12 mouse cellular contexts compared by ENCODE assay signal in the genomic region with DNA sequence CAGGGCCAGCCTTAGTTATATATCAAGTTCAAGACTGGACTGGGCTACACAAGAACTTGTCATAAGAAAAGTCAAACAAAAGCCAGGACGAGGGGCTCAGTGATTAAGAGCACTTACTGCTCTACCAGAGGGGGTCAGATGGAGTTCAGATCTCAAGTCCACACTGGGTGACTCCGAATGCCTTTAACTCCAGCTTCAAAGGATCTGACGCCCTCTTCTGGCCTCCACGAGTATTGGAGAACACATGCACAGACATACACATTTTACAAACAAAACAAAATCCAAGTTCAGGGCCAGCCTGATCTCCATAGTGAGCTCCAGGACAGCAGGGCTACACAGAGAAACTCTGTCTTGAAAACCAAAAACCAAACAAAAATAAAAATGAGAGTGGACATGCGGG. TPM values are rescaled to one million over a fixed set of nuclear protein-coding genes. Genes with fewer than 3 reads are reported as not detected.
A peak's percentile ranks its signal among the peaks of the same experiment; 100 is the strongest.
DNase-seq lines count a peak whose midpoint lies in the region; ATAC-seq and TF ChIP-seq lines count a peak whose summit lies in the region.
"Had no signal": no experiment of that assay in that cellular context is flagged by ENCODE, and none has a peak within 500 bp of the region (broad histone marks: within the 10 kb centered on the region; RNA-seq: fewer than 3 reads in every experiment).

No protein-coding gene starts in this region.

- WGBS in forebrain, postnatal 0 days = 64% methylated on average over 5 of the region's 5 CpGs
- WGBS in forebrain, embryonic 11.5 days = 70% methylated on average over 5 of the region's 5 CpGs
- 56% methylated on average over 5 of the region's 5 CpGs for WGBS in neural tube, embryonic 11.5 days
- WGBS in intestine, embryonic 14.5 days = 32% methylated on average over 5 of the region's 5 CpGs
- WGBS in forebrain, embryonic 12.5 days = 66% methylated on average over 5 of the region's 5 CpGs

- H3K4me2 ChIP-seq in forebrain, postnatal 0 days (ENCODE audit: low read depth) = no peak overlapping the region
- no peak overlapping the region for H3K4me2 ChIP-seq in forebrain, embryonic 11.5 days (ENCODE audit: low read depth, low read length, severe bottlenecking)
- no peak overlapping the region for H3K4me2 ChIP-seq in neural tube, embryonic 11.5 days (ENCODE audit: low read depth)
- H3K4me2 ChIP-seq in intestine, embryonic 14.5 days (ENCODE audit: low read length) = no peak overlapping the region
- no peak overlapping the region for H3K4me2 ChIP-seq in forebrain, embryonic 12.5 days
- H3K4me2 ChIP-seq: forebrain, embryonic 13.5 days had no signal

- ATAC-seq in forebrain, postnatal 0 days = no peak
- ATAC-seq in forebrain, embryonic 11.5 days (replicated peaks; ENCODE audit: low FRiP score) = no peak
- ATAC-seq in neural tube, embryonic 11.5 days (ENCODE audit: insufficient read depth, low FRiP score, low TSS enrichment) = no peak
- 0 out of 2 replicates have a peak, but pooled peaks have one; percentile 46 for ATAC-seq in intestine, embryonic 14.5 days (replicated peaks; ENCODE audit: low FRiP score, low TSS enrichment, low read depth)
- ATAC-seq in forebrain, embryonic 12.5 days (ENCODE audit: low FRiP score) = no peak
- ATAC-seq: forebrain, embryonic 13.5 days; midbrain, embryonic 16.5 days had no signal

- no peak overlapping the region for H3K27ac ChIP-seq in forebrain, postnatal 0 days (ENCODE audit: low read depth, low read length)
- no peak overlapping the region for H3K27ac ChIP-seq in forebrain, embryonic 11.5 days (ENCODE audit: low read depth, low read length)
- no peak overlapping the region for H3K27ac ChIP-seq in neural tube, embryonic 11.5 days (ENCODE audit: low read depth, low read length)
- no peak overlapping the region for H3K27ac ChIP-seq in intestine, embryonic 14.5 days (ENCODE audit: low read depth)
- no peak overlapping the region for H3K27ac ChIP-seq in forebrain, embryonic 12.5 days
- H3K27ac ChIP-seq: forebrain, embryonic 13.5 days had no signal

- DNase-seq in forebrain, postnatal 0 days = no peak
- no peak for DNase-seq in forebrain, embryonic 11.5 days (ENCODE audit: low spot score)
- peak; percentile 30 for DNase-seq in neural tube, embryonic 11.5 days (ENCODE audit: low spot score)
- no peak for DNase-seq in neural tube, embryonic 10.5 days (ENCODE audit: extremely low spot score, low spot score)
- peak; percentile 65 for DNase-seq in intestine, embryonic 14.5 days (ENCODE audit: low spot score)
- peak; percentile 48 for DNase-seq in retina, postnatal 1 day
- no peak for DNase-seq in adrenal gland, postnatal 4 days (ENCODE audit: low spot score in 2 of 2)
- DNase-seq: heart, postnatal 10 days had no signal

- TF ChIP-seq CTCF in forebrain, postnatal 0 days (IDR thresholded peaks at IDR 0.05; ENCODE audit: low read depth) = peak; percentile 42

- no peak overlapping the region for H3K9ac ChIP-seq in forebrain, postnatal 0 days
- H3K9ac ChIP-seq in forebrain, embryonic 11.5 days (ENCODE audit: low read length) = no peak overlapping the region
- no peak overlapping the region for H3K9ac ChIP-seq in neural tube, embryonic 11.5 days (ENCODE audit: low read length)
- H3K9ac ChIP-seq in intestine, embryonic 14.5 days (ENCODE audit: low read length) = no peak overlapping the region
- H3K9ac ChIP-seq in forebrain, embryonic 12.5 days = no peak overlapping the region
- H3K9ac ChIP-seq: forebrain, embryonic 13.5 days had no signal

- H3K36me3 ChIP-seq in forebrain, postnatal 0 days (ENCODE audit: insufficient read depth) = no peaks in the 10 kb centered on the region; the same call in 1 of the 2 replicates
- H3K36me3 ChIP-seq in forebrain, embryonic 11.5 days (ENCODE audit: control insufficient read depth, insufficient read depth, low read length) = no peaks in the 10 kb centered on the region
- H3K36me3 ChIP-seq in neural tube, embryonic 11.5 days (ENCODE audit: control insufficient read depth, insufficient read depth, low read length) = peaks cover 2% of the 10 kb centered on the region; the same call in 1 of the 2 replicates
- H3K36me3 ChIP-seq in intestine, embryonic 14.5 days (ENCODE audit: control insufficient read depth, insufficient read depth, low read length) = peaks cover 13% of the 10 kb centered on the region; the same call in 1 of the 2 replicates
- H3K36me3 ChIP-seq in forebrain, embryonic 12.5 days (replicated peaks) = no peaks in the 10 kb centered on the region; the same call in 1 of the 2 replicates

- H3K4me1 ChIP-seq in forebrain, postnatal 0 days (ENCODE audit: insufficient read depth) = no peaks in the 10 kb centered on the region
- H3K4me1 ChIP-seq in forebrain, embryonic 11.5 days (replicated peaks; ENCODE audit: control insufficient read depth, insufficient read depth, low read length) = no peaks in the 10 kb centered on the region
- no peaks in the 10 kb centered on the region for H3K4me1 ChIP-seq in neural tube, embryonic 11.5 days (ENCODE audit: control insufficient read depth, insufficient read depth, low read length)
- peaks cover 34% of the 10 kb centered on the region for H3K4me1 ChIP-seq in intestine, embryonic 14.5 days (replicated peaks; ENCODE audit: control insufficient read depth, insufficient read depth, low read length)
- peaks cover 21% of the 10 kb centered on the region for H3K4me1 ChIP-seq in forebrain, embryonic 12.5 days

- no peaks in the 10 kb centered on the region for H3K27me3 ChIP-seq in forebrain, postnatal 0 days (ENCODE audit: insufficient read depth, low read length)
- no peaks in the 10 kb centered on the region for H3K27me3 ChIP-seq in forebrain, embryonic 11.5 days (ENCODE audit: control insufficient read depth, insufficient read depth, low read length)
- H3K27me3 ChIP-seq in neural tube, embryonic 11.5 days (ENCODE audit: control insufficient read depth, insufficient read depth, low read length) = no peaks in the 10 kb centered on the region
- H3K27me3 ChIP-seq in intestine, embryonic 14.5 days (replicated peaks; ENCODE audit: control insufficient read depth, insufficient read depth, low read length) = no peaks in the 10 kb centered on the region
- H3K27me3 ChIP-seq in forebrain, embryonic 12.5 days = no peaks in the 10 kb centered on the region
- H3K27me3 ChIP-seq: forebrain, embryonic 13.5 days had no signal

- H3K4me3 ChIP-seq in forebrain, postnatal 0 days (ENCODE audit: low read depth, low read length) = no peak overlapping the region
- H3K4me3 ChIP-seq in forebrain, embryonic 11.5 days (ENCODE audit: low read depth, low read length) = no peak overlapping the region
- no peak overlapping the region for H3K4me3 ChIP-seq in neural tube, embryonic 11.5 days (ENCODE audit: low read depth, low read length)
- H3K4me3 ChIP-seq in intestine, embryonic 14.5 days (ENCODE audit: low read depth, low read length) = no peak overlapping the region
- H3K4me3 ChIP-seq in forebrain, embryonic 12.5 days (replicated peaks) = no peak overlapping the region
- H3K4me3 ChIP-seq: forebrain, embryonic 13.5 days had no signal

- H3K9me3 ChIP-seq in forebrain, postnatal 0 days (ENCODE audit: low read length) = no peaks in the 10 kb centered on the region
- no peaks in the 10 kb centered on the region for H3K9me3 ChIP-seq in forebrain, embryonic 11.5 days (ENCODE audit: control insufficient read depth, low read length)
- H3K9me3 ChIP-seq in neural tube, embryonic 11.5 days (ENCODE audit: control insufficient read depth, low read length) = no peaks in the 10 kb centered on the region
- H3K9me3 ChIP-seq in intestine, embryonic 14.5 days (ENCODE audit: control insufficient read depth, low read length) = no peaks in the 10 kb centered on the region
- H3K9me3 ChIP-seq in forebrain, embryonic 12.5 days = no peaks in the 10 kb centered on the region
- H3K9me3 ChIP-seq: forebrain, embryonic 13.5 days; G1E had no signal

RNA-seq across cellular contexts. Expression of a gene that starts 13.1 kb away (rescaled TPM):
- total RNA-seq in forebrain, postnatal 0 days (2014; rRNA removed) = 98.3 and 113 TPM in 2 replicates
- 315 and 325 TPM in 2 replicates for polyA plus RNA-seq in forebrain, postnatal 0 days (2015; fragmentation: Nextera tagmentation; extraction: Ambion mirVana)
- 238 and 240 TPM in 2 replicates for polyA plus RNA-seq in forebrain, embryonic 11.5 days (2014; fragmentation: Nextera tagmentation; extraction: Ambion mirVana)
- polyA plus RNA-seq in neural tube, embryonic 11.5 days (2014; fragmentation: Nextera tagmentation; extraction: Ambion mirVana) = 263 and 269 TPM in 2 replicates
- 313 and 325 TPM in 2 replicates for polyA plus RNA-seq in intestine, embryonic 14.5 days (2014; fragmentation: Nextera tagmentation; extraction: Ambion mirVana)
- 307 and 312 TPM in 2 replicates for polyA plus RNA-seq in forebrain, embryonic 12.5 days (2016; fragmentation: Nextera tagmentation; extraction: Ambion mirVana)
- total RNA-seq in adrenal gland, postnatal 4 days (2021) = 100 to 1,000 TPM; 343 to 361 TPM

Comparison
In these comparisons a context has a peak if more than half of its experiments do, and no peak if none do; other contexts are left out.
1. DNase-seq: peak in neural tube, embryonic 11.5 days (single experiment), intestine, embryonic 14.5 days (single experiment) and retina, postnatal 1 day (single experiment); none in forebrain, postnatal 0 days (single experiment), forebrain, embryonic 11.5 days (single experiment), neural tube, embryonic 10.5 days (single experiment) and adrenal gland, postnatal 4 days (0 of 2).